Mouse (Mus musculus) C2C12 (cell line): Measurements from ENCODE around the gene Fam196b. TPM values are rescaled to one million over a fixed set of nuclear protein-coding genes. Genes with fewer than 3 reads are reported as not detected.

Experiments
- H3K27me3 ChIP-seq: one replicate; pipeline ENCODE4 v1.6.1; 2011; ENCODE audit not compliant: control insufficient read depth, insufficient read depth, insufficient read length
- H3K36me3 ChIP-seq: one replicate; pipeline ENCODE4 v1.6.1; 2011; ENCODE audit not compliant: control insufficient read depth, insufficient read depth
- H3K4me3 ChIP-seq: one replicate; pipeline ENCODE4 v1.5.1; 2011; ENCODE audit warnings: mild to moderate bottlenecking, control low read depth; ENCODE audit not compliant: poor library complexity, insufficient read depth, severe bottlenecking
- H3K79me2 ChIP-seq: one replicate; pipeline ENCODE4 v1.6.1; 2011; ENCODE audit not compliant: control insufficient read depth, insufficient read depth
- H3K79me3 ChIP-seq: one replicate; pipeline ENCODE4 v1.6.1; 2011; ENCODE audit warnings: low read depth, control low read depth
- H3ac ChIP-seq: one replicate; pipeline ENCODE3; 2011; ENCODE audit warnings: low read depth; ENCODE audit not compliant: control insufficient read depth, insufficient read length
- CEBPB ChIP-seq: IDR thresholded peaks from one replicate; pipeline ENCODE4 v1.6.1; 2011; ENCODE audit warnings: low read depth, mild to moderate bottlenecking, control low read depth, moderate library complexity
- CTCF ChIP-seq: IDR thresholded peaks from one replicate; pipeline ENCODE4 v1.5.1; 2011; ENCODE audit not compliant: control insufficient read depth, insufficient read depth, insufficient read length
- FOSL1 ChIP-seq: IDR thresholded peaks from one replicate; pipeline ENCODE4 v1.8.0; 2011; ENCODE audit warnings: mild to moderate bottlenecking, low read length; ENCODE audit not compliant: poor library complexity, insufficient read depth, severe bottlenecking
- MAX ChIP-seq: IDR thresholded peaks from one replicate; pipeline ENCODE4 v1.6.1; 2011; ENCODE audit warnings: mild to moderate bottlenecking, control low read depth
- MYOD1 ChIP-seq: IDR thresholded peaks from one replicate; pipeline ENCODE4 v1.6.1; 2011; ENCODE audit warnings: low read depth; ENCODE audit not compliant: control insufficient read depth, insufficient read length
- MYOG ChIP-seq: IDR thresholded peaks from one replicate; pipeline ENCODE4 v1.6.1; 2011; ENCODE audit not compliant: control insufficient read depth, insufficient read length; ENCODE audit errors: extremely low read depth
- USF1 ChIP-seq: IDR thresholded peaks from one replicate; pipeline ENCODE4 v1.6.1; 2011; ENCODE audit warnings: low read depth, mild to moderate bottlenecking, control low read depth, moderate library complexity
- polyA plus RNA-seq: library from polyadenylated mRNA; unstranded; fragments of >200 nt; fragmentation: generic; extraction: Trizol; gene quantifications from one replicate; pipeline ENCODE4 v1.2.1, GENCODE M21; 2012; ENCODE audit warnings: missing spikeins

Fam196b gene
- polyA plus RNA-seq, 1 experiment, result not detected

GRCm38 (mm10) chr11:34401343-34401742 is 86.7 kb downstream of the Fam196b start:
- H3K27me3 ChIP-seq, result no peaks in the 10 kb centered on the region
- H3K4me3 ChIP-seq, result no peak overlapping the region
- H3K79me2 ChIP-seq, result no peaks in the 10 kb centered on the region
- TF ChIP-seq CEBPB, result no peak
- TF ChIP-seq MAX, result no peak
- TF ChIP-seq FOSL1, result no peak
- TF ChIP-seq MYOD1, result no peak
- no peak for TF ChIP-seq USF1
- no peak for TF ChIP-seq MYOG
- no peak for TF ChIP-seq CTCF
- H3ac ChIP-seq, result no peak overlapping the region
- H3K36me3 ChIP-seq, result no peaks in the 10 kb centered on the region
- no peaks in the 10 kb centered on the region for H3K79me3 ChIP-seq

GRCm38 (mm10) chr11:34405311-34405710 is 90.7 kb downstream of the Fam196b start:
- Histone ChIP-seq H3ac (no peak overlapping the region), H3K79me3 (no peaks in the 10 kb centered on the region), H3K4me3 (no peak overlapping the region), H3K36me3 (no peaks in the 10 kb centered on the region), H3K79me2 (no peaks in the 10 kb centered on the region), H3K27me3 (no peaks in the 10 kb centered on the region)
- TF ChIP-seq FOSL1 (no peak), USF1 (no peak), MYOD1 (no peak), CTCF (no peak), CEBPB (no peak), MYOG (no peak), MAX (no peak)

- Histone ChIP-seq H3K79me3 (no peaks in the 10 kb centered on the region), H3K36me3 (no peaks in the 10 kb centered on the region), H3K27me3 (no peaks in the 10 kb centered on the region), H3ac (no peak overlapping the region), H3K4me3 (no peak overlapping the region), H3K79me2 (no peaks in the 10 kb centered on the region)
- TF ChIP-seq USF1, result no peak
- TF ChIP-seq FOSL1, result no peak
- TF ChIP-seq MYOD1, result no peak
- no peak for TF ChIP-seq CEBPB
- no peak for TF ChIP-seq CTCF
- TF ChIP-seq MYOG, result no peak
- no peak for TF ChIP-seq MAX
Measured at GRCm38 (mm10) chr11:34406309-34406708, 91.7 kb downstream of the Fam196b start.

- no peak for TF ChIP-seq CTCF
Measured at GRCm38 (mm10) chr11:34406850-34407249, 92.2 kb downstream of the Fam196b start.

GRCm38 (mm10) chr11:34415884-34416618 is 101.4 kb downstream of the Fam196b start:
- TF ChIP-seq MYOG, result no peak
- no peak for TF ChIP-seq USF1
- no peak for TF ChIP-seq CTCF
- Histone ChIP-seq H3K36me3 (no peaks in the 10 kb centered on the region), H3K79me3 (no peaks in the 10 kb centered on the region), H3K4me3 (no peak overlapping the region), H3K27me3 (no peaks in the 10 kb centered on the region), H3ac (no peak overlapping the region), H3K79me2 (no peaks in the 10 kb centered on the region)

More at GRCm38 (mm10) chr11:34406850-34407249, 92.2 kb downstream of the Fam196b start:
- no peaks in the 10 kb centered on the region for H3K79me3 ChIP-seq
- no peaks in the 10 kb centered on the region for H3K27me3 ChIP-seq
- no peaks in the 10 kb centered on the region for H3K36me3 ChIP-seq
- H3K4me3 ChIP-seq, result no peak overlapping the region
- H3K79me2 ChIP-seq, result no peaks in the 10 kb centered on the region
- H3ac ChIP-seq, result no peak overlapping the region

GRCm38 (mm10) chr11:34416619-34416979 is 102.0 kb downstream of the Fam196b start:
- no peaks in the 10 kb centered on the region for H3K79me2 ChIP-seq
- H3K4me3 ChIP-seq, result no peak overlapping the region
- H3K36me3 ChIP-seq, result no peaks in the 10 kb centered on the region
- H3K79me3 ChIP-seq, result no peaks in the 10 kb centered on the region
- no peak overlapping the region for H3ac ChIP-seq
- TF ChIP-seq USF1 (no peak), MYOD1 (no peak), MYOG (no peak), FOSL1 (no peak), MAX (no peak), CEBPB (no peak), CTCF (no peak)
- no peaks in the 10 kb centered on the region for H3K27me3 ChIP-seq
